Comparison of ENCODE assay signal across 8 mouse cellular contexts in the genomic region with DNA sequence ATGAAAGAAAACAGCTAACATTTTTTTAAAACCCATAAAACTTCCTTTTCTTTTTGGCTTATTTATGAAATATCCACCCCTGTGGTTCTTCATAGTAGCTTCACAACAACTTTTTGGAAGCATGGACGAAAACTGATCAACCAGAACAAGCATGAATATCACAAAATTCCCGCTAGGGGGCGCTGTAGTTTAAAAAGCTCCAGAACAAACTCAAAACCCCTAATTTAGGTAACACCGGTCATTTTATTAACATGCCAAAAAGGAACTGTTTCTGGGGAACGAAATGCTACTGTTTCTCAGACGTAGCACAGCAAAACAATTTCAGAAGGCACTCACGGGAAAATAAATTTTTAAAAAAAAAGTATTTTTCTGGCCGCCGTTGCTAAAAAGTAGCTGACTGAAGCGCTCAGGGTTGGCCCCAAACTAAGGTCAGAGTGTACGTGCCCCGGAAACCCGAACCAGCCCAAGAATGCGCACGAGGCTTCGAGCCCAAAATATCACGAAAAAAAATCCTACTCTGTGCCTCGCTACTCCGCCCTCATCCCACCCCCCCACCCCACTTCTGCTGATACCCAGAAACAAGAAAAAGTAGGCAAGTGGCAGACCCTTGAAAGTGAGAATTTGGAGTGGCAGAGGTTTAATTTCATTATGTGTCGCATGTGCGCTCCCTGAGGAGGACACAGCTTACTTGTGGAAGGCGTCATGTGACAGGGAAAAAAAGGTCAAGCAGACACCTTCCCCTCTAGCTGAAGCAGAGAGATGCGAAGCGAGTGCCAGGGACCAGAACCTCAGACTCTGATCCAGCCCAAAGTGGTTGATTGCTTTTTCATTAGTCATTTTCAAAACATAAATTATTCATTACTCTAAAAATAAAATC. TPM values are rescaled to one million over a fixed set of nuclear protein-coding genes. Genes with fewer than 3 reads are reported as not detected.
DNase-seq lines count a peak whose midpoint lies in the region; ATAC-seq and TF ChIP-seq lines count a peak whose summit lies in the region.

No protein-coding gene starts in this region.

- no peaks in the 10 kb centered on the region for H3K36me3 ChIP-seq in ES-Bruce4 (ENCODE audit: control insufficient read depth, insufficient read depth, low read length, poor library complexity, severe bottlenecking)
- H3K36me3 ChIP-seq in heart, embryonic 15.5 days = no peaks in the 10 kb centered on the region
- H3K36me3 ChIP-seq in lung, embryonic 14.5 days (ENCODE audit: insufficient read depth) = no peaks in the 10 kb centered on the region
- no peaks in the 10 kb centered on the region for H3K36me3 ChIP-seq in neural tube, embryonic 15.5 days

- peak overlapping the region; percentile 72 for H3K9ac ChIP-seq in ES-Bruce4 (ENCODE audit: low read depth, poor library complexity, severe bottlenecking)
- no peak overlapping the region for H3K9ac ChIP-seq in heart, embryonic 15.5 days
- no peak overlapping the region for H3K9ac ChIP-seq in lung, embryonic 14.5 days
- H3K9ac ChIP-seq in neural tube, embryonic 15.5 days (replicated peaks) = no peak overlapping the region

- peak; percentile 1 for TF ChIP-seq CTCF in ES-Bruce4 (IDR thresholded peaks at IDR 0.05; ENCODE audit: low read depth, low read length)
- TF ChIP-seq CTCF in embryonic fibroblast, embryonic 13.5 days (IDR thresholded peaks at IDR 0.05; ENCODE audit: borderline replicate concordance, insufficient read depth, low read length) = no peak
- peak; percentile 67 for TF ChIP-seq CTCF in lung, embryonic 14.5 days (IDR thresholded peaks at IDR 0.05; ENCODE audit: low read depth)

- no peaks in the 10 kb centered on the region for H3K4me1 ChIP-seq in ES-Bruce4 (ENCODE audit: control insufficient read depth, insufficient read depth, low read length)
- peaks cover 13% of the 10 kb centered on the region for H3K4me1 ChIP-seq in embryonic fibroblast, embryonic 13.5 days (ENCODE audit: control insufficient read depth, insufficient read depth, low read length)
- peaks cover 9% of the 10 kb centered on the region; the same call in 1 of the 2 replicates for H3K4me1 ChIP-seq in heart, embryonic 15.5 days (replicated peaks)
- no peaks in the 10 kb centered on the region; the same call in 1 of the 2 replicates for H3K4me1 ChIP-seq in lung, embryonic 14.5 days (ENCODE audit: insufficient read depth)
- peaks cover 14% of the 10 kb centered on the region for H3K4me1 ChIP-seq in neural tube, embryonic 15.5 days

- no peaks in the 10 kb centered on the region; the same call in 1 of the 2 replicates for H3K27me3 ChIP-seq in ES-Bruce4 (ENCODE audit: control insufficient read depth, insufficient read depth, low read length, poor library complexity, severe bottlenecking)
- peaks cover 10% of the 10 kb centered on the region; the same call in 1 of the 2 replicates for H3K27me3 ChIP-seq in heart, embryonic 15.5 days
- H3K27me3 ChIP-seq in lung, embryonic 14.5 days (ENCODE audit: insufficient read depth, low read length) = no peaks in the 10 kb centered on the region
- peaks cover 3% of the 10 kb centered on the region; the same call in 1 of the 2 replicates for H3K27me3 ChIP-seq in neural tube, embryonic 15.5 days (replicated peaks)

- no peak for ATAC-seq in heart, embryonic 15.5 days (replicated peaks; ENCODE audit: insufficient number of reproducible peaks, insufficient read depth, low FRiP score, low read depth)
- peak; percentile 30 for ATAC-seq in lung, embryonic 14.5 days (ENCODE audit: insufficient read depth)
- no peak for ATAC-seq in neural tube, embryonic 15.5 days (ENCODE audit: low FRiP score)

- TF ChIP-seq POLR2A in ES-Bruce4 (IDR thresholded peaks at IDR 0.05; ENCODE audit: insufficient read depth, low read length) = no peak
- no peak for TF ChIP-seq POLR2A in embryonic fibroblast, embryonic 13.5 days (IDR thresholded peaks at IDR 0.05; ENCODE audit: low read depth, low read length)

- no peaks in the 10 kb centered on the region for H3K9me3 ChIP-seq in ES-Bruce4 (replicated peaks; ENCODE audit: control insufficient read depth, insufficient read depth, low read length, poor library complexity, severe bottlenecking)
- H3K9me3 ChIP-seq in heart, embryonic 15.5 days (replicated peaks) = no peaks in the 10 kb centered on the region
- H3K9me3 ChIP-seq in lung, embryonic 14.5 days (ENCODE audit: low read depth, low read length) = no peaks in the 10 kb centered on the region
- no peaks in the 10 kb centered on the region for H3K9me3 ChIP-seq in neural tube, embryonic 15.5 days (replicated peaks)

- DNase-seq in adrenal gland, postnatal 36 days = peak; percentile 76 to 81
- peak; percentile 85 for DNase-seq in kidney, postnatal 10 days
- DNase-seq in lung, embryonic 14.5 days = peak; percentile 95
- peak; percentile 30 to 58 for DNase-seq in thymus, postnatal 36 days

- no peak for TF ChIP-seq EP300 in ES-Bruce4 (IDR thresholded peaks at IDR 0.05; ENCODE audit: insufficient read depth, low read depth, low read length)

- H3K4me2 ChIP-seq in heart, embryonic 15.5 days = peak overlapping the region; percentile 65
- peak overlapping the region; percentile 56 for H3K4me2 ChIP-seq in lung, embryonic 14.5 days
- peak overlapping the region; percentile 49 for H3K4me2 ChIP-seq in neural tube, embryonic 15.5 days

- peak overlapping the region; percentile 45 for H3K4me3 ChIP-seq in ES-Bruce4 (ENCODE audit: low read depth, low read length)
- peak overlapping the region; percentile 9; the same call in 1 of the 2 replicates for H3K4me3 ChIP-seq in embryonic fibroblast, embryonic 13.5 days (ENCODE audit: insufficient read depth, low read length)
- peak overlapping the region; percentile 38 for H3K4me3 ChIP-seq in heart, embryonic 15.5 days
- peak overlapping the region; percentile 15; the same call in 1 of the 2 replicates for H3K4me3 ChIP-seq in lung, embryonic 14.5 days (ENCODE audit: low read depth, low read length)
- no peak overlapping the region for H3K4me3 ChIP-seq in neural tube, embryonic 15.5 days (replicated peaks)

- no peak overlapping the region for H3K27ac ChIP-seq in ES-Bruce4 (ENCODE audit: insufficient read depth, low read length)
- peak overlapping the region; percentile 59; the same call in 1 of the 2 replicates for H3K27ac ChIP-seq in embryonic fibroblast, embryonic 13.5 days (ENCODE audit: insufficient read depth, low read length)
- no peak overlapping the region for H3K27ac ChIP-seq in heart, embryonic 15.5 days
- no peak overlapping the region for H3K27ac ChIP-seq in lung, embryonic 14.5 days (ENCODE audit: low read depth)
- no peak overlapping the region for H3K27ac ChIP-seq in neural tube, embryonic 15.5 days (replicated peaks)

- 11% methylated on average over 24 of the region's 24 CpGs for WGBS in heart, embryonic 15.5 days
- 12% methylated on average over 24 of the region's 24 CpGs for WGBS in lung, embryonic 14.5 days
- WGBS in neural tube, embryonic 15.5 days = 25% methylated on average over 24 of the region's 24 CpGs

RNA-seq across cellular contexts. Expression of a gene that starts 27.7 kb away (rescaled TPM):
- polyA plus RNA-seq in ES-Bruce4 (2011; ENCODE audit: insufficient read depth, insufficient read length, low read depth, missing spikeins) = 109 and 110 TPM in 2 replicates
- total RNA-seq in adrenal gland, postnatal 36 days (2021) = 1 to 10 TPM; 4.4 to 7.2 TPM
- polyA plus RNA-seq in embryonic fibroblast, embryonic 13.5 days (2011; ENCODE audit: insufficient read length, low read depth, missing spikeins) = 232 and 236 TPM in 2 replicates
- 7.8 and 13.3 TPM in 2 replicates for polyA plus RNA-seq in heart, embryonic 15.5 days (2015; fragmentation: Nextera tagmentation; extraction: Ambion mirVana)
- polyA plus RNA-seq in lung, embryonic 14.5 days (2014; fragmentation: Nextera tagmentation; extraction: Ambion mirVana) = 34.5 and 37.8 TPM in 2 replicates
- polyA plus RNA-seq in neural tube, embryonic 15.5 days (2015; fragmentation: Nextera tagmentation; extraction: Ambion mirVana) = 215 and 360 TPM in 2 replicates

Comparison
In these comparisons a context has a peak if more than half of its experiments do, and no peak if none do; other contexts are left out.
1. DNase-seq: peak in every context shown above with its lines; median percentile 95 in lung, embryonic 14.5 days; 85 in kidney, postnatal 10 days; 78 in adrenal gland, postnatal 36 days; 44 in thymus, postnatal 36 days.